Mouse (Mus musculus): ENCODE results near the gene Adnp.

Adnp gene

GRCm38 (mm10) chr2:168154090-168154881 lies 52.6 kb downstream of the Adnp start:
- DNase-seq, result peak; percentile 36

- no peak for DNase-seq
Observed at GRCm38 (mm10) chr2:168149241-168149640, 57.7 kb downstream of the Adnp start.

- DNase-seq, result no peak
Observed at GRCm38 (mm10) chr2:168147722-168148432, 59.0 kb downstream of the Adnp start.

GRCm38 (mm10) chr2:168145437-168145836 lies 61.5 kb downstream of the Adnp start:
- DNase-seq, result no peak

- DNase-seq, result no peak
Observed at GRCm38 (mm10) chr2:168143794-168144193, 63.1 kb downstream of the Adnp start.

- DNase-seq, result no peak
Observed at GRCm38 (mm10) chr2:168137161-168137560, 69.8 kb downstream of the Adnp start.

All from right cerebral cortex, postnatal 25 days (tissue).